Mouse (Mus musculus): ENCODE data around the gene Olfr373. TPM values are rescaled to one million over a fixed set of nuclear protein-coding genes. Genes with fewer than 3 reads are reported as not detected.

The Olfr373 gene
- polyA plus RNA-seq, 1 experiment from 2014 or later, result not detected

DNA sequence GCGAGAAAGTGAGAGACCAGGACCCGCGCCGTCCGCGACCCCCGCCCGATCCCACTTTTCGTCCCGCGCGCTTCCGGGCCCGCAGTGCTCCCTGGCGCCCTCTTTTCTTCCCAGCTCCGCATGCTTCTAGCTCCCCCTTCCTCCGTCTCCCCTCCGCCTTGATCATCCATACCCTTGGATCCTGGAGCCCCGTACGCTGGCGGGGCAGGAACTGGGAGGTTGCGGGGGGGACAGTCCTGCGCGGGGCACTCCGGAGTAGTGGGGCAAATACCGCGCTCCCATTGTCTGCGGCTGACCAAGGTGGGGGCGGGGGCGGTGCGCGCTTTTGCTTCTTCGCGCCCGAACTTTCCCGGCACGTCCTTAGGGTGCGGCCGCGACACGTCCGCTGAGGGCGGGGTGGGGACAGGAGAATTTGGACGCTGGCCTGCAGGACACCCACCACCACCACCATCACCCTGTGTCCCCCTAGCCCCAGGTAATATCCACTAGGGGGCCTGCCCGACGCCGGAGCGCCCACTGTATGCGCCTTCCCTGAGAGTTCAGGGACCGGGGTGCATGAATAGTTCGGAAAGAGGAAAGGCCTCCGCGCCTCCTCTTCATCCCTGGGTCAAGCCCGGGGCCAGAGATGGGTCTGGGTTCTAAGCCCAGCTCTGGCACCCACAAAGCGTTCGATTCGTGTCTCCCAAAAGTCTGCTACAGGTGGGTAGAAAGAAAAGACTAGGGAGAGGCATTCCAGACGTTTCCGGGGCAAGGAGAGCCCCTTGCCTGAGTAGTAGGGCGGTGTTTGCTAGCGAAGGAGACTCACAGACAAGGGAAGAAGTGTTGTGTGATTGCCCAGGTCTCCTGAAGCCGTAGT, 52.7 kb downstream of the Olfr373 start:
- H3K36me3 ChIP-seq (replicated peaks), result peaks cover 13% of the 10 kb centered on the region; the same call in 1 of the 2 replicates
- H3K9ac ChIP-seq, result peak overlapping the region; percentile 78
- H3K9me3 ChIP-seq, result no peaks in the 10 kb centered on the region
- ATAC-seq (replicated peaks), result peak; percentile 77
- H3K27ac ChIP-seq, result peak overlapping the region; percentile 81
- under 1% methylated on average over 60 of the region's 62 CpGs for WGBS
- H3K4me2 ChIP-seq, result peak overlapping the region; percentile 65
- peak overlapping the region; percentile 65 for H3K4me3 ChIP-seq
- no peaks in the 10 kb centered on the region for H3K27me3 ChIP-seq (replicated peaks)
- peaks cover 17% of the 10 kb centered on the region for H3K4me1 ChIP-seq

DNA sequence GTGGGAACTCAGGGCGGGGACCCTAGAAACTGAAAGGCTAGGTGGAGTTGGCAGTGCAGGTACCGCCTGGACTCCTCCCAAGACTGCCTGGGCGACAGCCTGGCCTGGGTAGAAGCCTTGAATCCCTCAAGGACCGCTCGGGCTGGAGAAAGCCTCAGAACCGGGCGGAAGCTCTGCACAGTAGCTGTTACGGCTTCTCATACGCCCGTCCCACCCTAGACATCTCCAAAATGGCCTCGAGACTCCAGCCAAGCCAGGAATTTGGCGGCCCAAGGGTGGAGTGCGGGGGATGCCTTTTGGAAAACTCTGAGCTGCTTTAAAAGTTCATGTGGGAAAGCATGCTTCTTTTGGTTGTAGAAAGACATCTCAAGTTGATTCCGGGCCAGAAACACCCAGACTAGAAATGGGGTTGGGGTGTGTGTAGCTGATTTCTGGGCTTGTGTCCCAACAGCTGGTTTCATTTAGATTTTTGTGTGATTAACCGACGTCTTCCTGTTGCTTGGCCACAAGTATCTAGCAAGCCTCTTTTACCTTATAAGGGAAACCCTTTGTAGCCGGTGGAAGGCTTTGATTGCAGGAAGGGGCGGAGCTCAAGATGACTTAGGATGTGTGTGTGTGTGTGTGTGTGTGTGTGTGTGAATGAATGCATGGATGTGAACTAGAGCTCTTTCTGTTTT, 53.5 kb downstream of the Olfr373 start:
- Histone ChIP-seq H3K27me3 (replicated peaks) (no peaks in the 10 kb centered on the region), H3K27ac (peak overlapping the region; percentile 81), H3K9me3 (no peaks in the 10 kb centered on the region), H3K4me3 (peak overlapping the region; percentile 65), H3K9ac (peak overlapping the region; percentile 78), H3K36me3 (replicated peaks) (peaks cover 16% of the 10 kb centered on the region; the same call in 1 of the 2 replicates), H3K4me2 (peak overlapping the region; percentile 65), H3K4me1 (peaks cover 17% of the 10 kb centered on the region)
- ATAC-seq (replicated peaks), result peak; percentile 24
- under 1% methylated on average over 18 of the region's 18 CpGs for WGBS

DNA sequence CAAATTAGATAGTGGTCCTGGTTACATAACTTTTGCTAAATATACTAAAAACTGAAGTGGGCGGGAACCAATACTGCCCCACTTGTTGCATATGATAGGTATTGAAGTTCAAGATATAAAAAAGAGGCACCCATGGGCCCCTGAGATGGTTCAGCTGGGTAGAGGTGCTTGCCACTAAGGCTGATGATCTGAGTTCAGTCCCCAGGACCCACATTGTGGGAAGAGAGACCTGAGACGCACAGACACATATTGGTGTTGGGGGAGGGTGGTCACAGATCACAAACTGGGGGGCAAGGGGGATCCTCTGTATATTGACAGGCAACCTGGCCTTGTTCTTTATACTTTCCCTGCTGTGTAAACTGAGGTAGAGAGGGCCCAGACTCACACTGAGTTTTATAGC, 54.5 kb downstream of the Olfr373 start:
- H3K4me1 ChIP-seq, result peaks cover 17% of the 10 kb centered on the region
- peaks cover 19% of the 10 kb centered on the region for H3K36me3 ChIP-seq (replicated peaks)
- H3K27ac ChIP-seq, result no peak overlapping the region
- H3K4me3 ChIP-seq, result no peak overlapping the region
- ATAC-seq (replicated peaks), result no peak
- 90% methylated on average over 2 of the region's 2 CpGs for WGBS
- no peak overlapping the region for H3K4me2 ChIP-seq
- H3K27me3 ChIP-seq (replicated peaks), result no peaks in the 10 kb centered on the region
- no peaks in the 10 kb centered on the region for H3K9me3 ChIP-seq
- H3K9ac ChIP-seq, result no peak overlapping the region

DNA sequence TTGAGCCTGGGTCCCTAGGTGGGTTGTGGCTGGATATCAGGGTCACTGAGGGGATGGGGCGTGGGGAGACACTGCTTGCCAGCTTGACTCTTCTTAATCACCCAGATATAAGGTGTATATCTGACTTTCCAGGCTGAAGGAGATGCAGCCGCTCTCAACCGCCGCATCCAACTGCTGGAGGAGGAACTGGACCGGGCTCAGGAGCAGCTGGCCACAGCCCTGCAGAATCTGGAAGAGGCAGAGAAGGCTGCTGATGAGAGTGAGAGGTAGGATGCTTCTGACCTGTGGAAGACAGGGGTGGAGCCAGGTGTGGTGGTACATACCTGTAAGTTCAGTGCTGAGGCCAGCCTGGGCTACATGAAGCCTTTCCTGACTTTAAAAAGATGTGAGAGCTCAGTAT, 55.5 kb downstream of the Olfr373 start:
- ATAC-seq (replicated peaks), result no peak
- no peak overlapping the region for H3K4me3 ChIP-seq
- H3K27me3 ChIP-seq (replicated peaks), result no peaks in the 10 kb centered on the region
- H3K9me3 ChIP-seq, result no peaks in the 10 kb centered on the region
- H3K4me1 ChIP-seq, result peaks cover 17% of the 10 kb centered on the region
- peaks cover 24% of the 10 kb centered on the region for H3K36me3 ChIP-seq (replicated peaks)
- H3K27ac ChIP-seq, result no peak overlapping the region
- 98% methylated on average over 5 of the region's 5 CpGs for WGBS
- no peak overlapping the region for H3K4me2 ChIP-seq
- H3K9ac ChIP-seq, result no peak overlapping the region

DNA sequence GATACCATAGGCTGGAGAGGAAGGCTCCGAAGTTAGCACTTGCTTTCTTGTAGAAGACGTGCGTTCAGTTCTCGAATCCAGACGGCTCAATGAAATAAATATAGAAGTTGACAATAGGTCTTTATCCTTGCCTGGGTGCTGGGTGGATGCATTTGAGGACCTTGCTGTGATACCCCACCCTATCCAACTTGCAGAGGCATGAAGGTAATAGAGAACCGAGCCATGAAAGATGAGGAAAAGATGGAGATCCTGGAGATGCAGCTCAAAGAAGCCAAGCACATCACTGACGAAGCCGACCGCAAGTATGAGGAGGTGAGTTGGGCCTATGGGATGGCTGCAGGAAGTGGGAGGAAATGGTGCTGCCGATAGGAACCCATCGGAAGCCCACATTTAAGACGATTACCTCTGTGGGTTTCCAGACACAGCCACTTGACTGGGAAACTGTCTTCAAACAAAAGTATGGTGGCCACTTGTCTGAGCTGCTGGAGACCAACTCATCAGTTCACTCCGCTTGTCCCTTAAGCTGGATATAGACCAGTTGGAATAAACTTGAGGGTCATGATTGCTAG, 60.4 kb downstream of the Olfr373 start:
- 93% methylated on average over 13 of the region's 13 CpGs for WGBS
- no peak for ATAC-seq (replicated peaks)
- Histone ChIP-seq H3K9me3 (no peaks in the 10 kb centered on the region), H3K4me3 (no peak overlapping the region), H3K36me3 (replicated peaks) (peaks cover 47% of the 10 kb centered on the region), H3K4me2 (no peak overlapping the region), H3K9ac (no peak overlapping the region), H3K27me3 (replicated peaks) (no peaks in the 10 kb centered on the region), H3K4me1 (no peaks in the 10 kb centered on the region), H3K27ac (no peak overlapping the region)

DNA sequence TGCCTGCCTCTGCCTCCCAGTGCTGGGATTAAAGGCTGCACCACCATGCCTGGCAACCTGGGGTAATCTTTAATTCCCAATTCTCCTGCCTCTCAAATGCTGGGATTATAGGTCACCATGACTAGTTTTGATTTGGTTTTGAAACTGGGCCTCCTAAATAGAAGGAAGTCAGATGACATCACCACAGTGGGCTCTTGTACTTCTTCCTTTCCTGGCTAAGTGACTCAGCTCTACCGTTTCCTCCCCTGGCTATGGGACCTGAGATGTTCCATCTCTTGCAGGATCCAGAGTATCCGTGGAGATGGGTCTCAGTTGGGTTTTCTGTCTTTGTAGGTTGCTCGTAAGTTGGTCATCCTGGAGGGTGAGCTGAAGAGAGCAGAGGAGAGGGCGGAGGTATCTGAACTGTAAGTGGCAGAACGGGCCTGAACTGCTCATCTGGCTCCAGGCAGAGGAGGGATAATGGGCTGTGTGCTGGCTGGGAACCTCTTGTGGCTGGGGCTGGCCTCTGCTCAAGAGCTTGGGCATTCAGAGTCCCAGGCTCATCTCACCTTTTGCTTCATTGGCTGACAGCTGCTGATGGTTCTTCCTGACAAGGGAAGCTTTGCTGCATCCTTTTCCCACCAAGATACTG, 61.5 kb downstream of the Olfr373 start:
- H3K4me3 ChIP-seq, result no peak overlapping the region

DNA sequence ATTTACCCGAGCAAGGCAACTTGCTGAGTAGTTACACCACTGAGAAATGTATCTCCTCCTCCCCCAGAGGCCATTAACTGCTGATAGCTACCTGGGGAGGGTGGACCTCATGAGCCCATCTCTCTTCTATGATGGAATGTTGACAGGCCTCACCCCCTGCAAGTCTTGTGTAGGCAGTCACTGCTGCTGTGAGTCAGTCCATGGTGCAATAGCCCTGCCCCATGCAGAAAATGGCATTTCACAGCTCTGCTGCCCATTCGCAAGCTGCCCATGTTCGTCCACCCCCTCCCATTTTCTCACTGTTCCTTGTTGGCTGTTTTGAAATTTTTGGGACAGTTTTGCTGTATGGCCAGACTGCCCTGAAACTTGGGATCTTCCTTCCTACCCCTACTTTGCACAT, 62.5 kb downstream of the Olfr373 start:
- H3K9me3 ChIP-seq, result no peaks in the 10 kb centered on the region
- H3K27me3 ChIP-seq (replicated peaks), result no peaks in the 10 kb centered on the region
- no peak for ATAC-seq (replicated peaks)
- H3K4me3 ChIP-seq, result no peak overlapping the region
- H3K4me2 ChIP-seq, result no peak overlapping the region
- peaks cover 35% of the 10 kb centered on the region for H3K36me3 ChIP-seq (replicated peaks)
- H3K27ac ChIP-seq, result no peak overlapping the region
- H3K4me1 ChIP-seq, result no peaks in the 10 kb centered on the region
- WGBS, result 88% methylated on average over 3 of the region's 3 CpGs
- H3K9ac ChIP-seq, result no peak overlapping the region

More for the DNA sequence above, 61.5 kb downstream of the Olfr373 start:
- Histone ChIP-seq H3K9ac (no peak overlapping the region), H3K36me3 (replicated peaks) (peaks cover 43% of the 10 kb centered on the region), H3K27ac (no peak overlapping the region), H3K27me3 (replicated peaks) (no peaks in the 10 kb centered on the region), H3K4me1 (no peaks in the 10 kb centered on the region), H3K4me2 (no peak overlapping the region), H3K9me3 (no peaks in the 10 kb centered on the region)
- 93% methylated on average over 5 of the region's 5 CpGs for WGBS
- ATAC-seq (replicated peaks), result no peak

DNA sequence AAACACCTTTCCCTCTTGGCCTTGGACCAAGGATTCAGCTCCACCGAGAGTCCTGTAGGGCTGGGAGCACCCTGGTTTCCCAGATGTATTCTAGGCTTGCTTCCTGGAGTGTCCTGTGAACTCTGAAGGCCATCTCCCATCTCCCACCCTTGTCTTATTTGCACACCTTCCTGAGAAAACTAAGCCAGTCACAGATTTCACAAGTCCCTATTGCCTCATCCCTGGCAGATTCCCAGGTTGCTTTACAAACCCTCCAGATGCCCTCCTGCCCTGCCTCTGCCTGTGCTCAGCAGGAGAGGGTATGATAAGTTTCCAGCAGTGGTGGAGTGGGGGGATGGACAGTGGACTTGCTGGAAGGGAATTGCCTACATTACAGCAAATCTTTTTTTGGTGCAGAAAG, 63.1 kb downstream of the Olfr373 start:
- Histone ChIP-seq H3K4me2 (no peak overlapping the region), H3K36me3 (replicated peaks) (peaks cover 34% of the 10 kb centered on the region), H3K9me3 (no peaks in the 10 kb centered on the region), H3K27me3 (replicated peaks) (no peaks in the 10 kb centered on the region), H3K9ac (no peak overlapping the region), H3K4me3 (no peak overlapping the region), H3K27ac (no peak overlapping the region), H3K4me1 (no peaks in the 10 kb centered on the region)
- no peak for ATAC-seq (replicated peaks)
- WGBS, result 90% methylated on average over 1 of the region's 1 CpGs

DNA sequence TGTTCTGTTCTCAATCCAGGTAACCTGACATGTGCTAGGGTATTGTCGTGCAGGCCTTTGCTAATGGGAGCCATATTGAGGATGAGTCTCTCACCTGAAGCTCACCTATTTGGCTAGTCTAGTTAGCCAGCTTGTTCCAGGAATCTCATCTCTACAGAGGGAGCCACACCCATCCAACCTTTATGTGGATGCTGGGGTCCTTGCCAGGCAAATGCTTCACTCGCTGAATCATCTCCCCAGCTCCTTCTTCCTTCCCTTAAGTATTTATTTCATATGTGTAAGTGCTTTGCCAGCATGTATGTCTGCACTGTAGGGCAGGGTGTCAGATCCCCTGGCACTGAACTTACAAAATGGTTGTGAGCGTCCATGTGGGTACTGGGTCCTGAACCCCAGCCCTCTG, 63.6 kb downstream of the Olfr373 start:
- no peak for ATAC-seq (replicated peaks)
- Histone ChIP-seq H3K27me3 (replicated peaks) (no peaks in the 10 kb centered on the region), H3K4me3 (no peak overlapping the region), H3K9me3 (no peaks in the 10 kb centered on the region), H3K4me1 (no peaks in the 10 kb centered on the region), H3K36me3 (replicated peaks) (peaks cover 34% of the 10 kb centered on the region), H3K9ac (no peak overlapping the region), H3K4me2 (no peak overlapping the region), H3K27ac (no peak overlapping the region)
- WGBS, result 90% methylated on average over 3 of the region's 3 CpGs

DNA sequence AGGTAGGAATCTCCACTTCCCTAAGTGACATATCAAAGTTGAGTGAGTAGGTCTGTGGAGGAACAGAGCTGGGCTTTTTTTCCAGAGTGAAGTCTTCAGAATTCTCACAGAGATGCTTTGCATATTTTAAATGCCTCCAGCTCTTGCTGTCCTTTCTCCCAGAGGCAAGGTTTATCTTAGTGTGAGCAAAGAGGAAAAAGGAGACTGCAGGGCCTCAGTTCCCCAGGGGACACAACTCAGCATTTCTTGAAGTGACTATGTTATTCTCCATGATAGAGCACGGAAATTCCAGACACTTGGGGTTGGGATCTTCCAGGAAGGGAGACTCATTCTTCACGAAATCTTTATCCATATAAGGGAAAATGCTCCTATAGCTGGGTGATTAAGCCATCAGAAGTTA, 64.3 kb downstream of the Olfr373 start:
- ATAC-seq (replicated peaks), result no peak
- H3K9ac ChIP-seq, result no peak overlapping the region
- no peaks in the 10 kb centered on the region for H3K4me1 ChIP-seq
- peaks cover 38% of the 10 kb centered on the region for H3K36me3 ChIP-seq (replicated peaks)
- no peaks in the 10 kb centered on the region for H3K27me3 ChIP-seq (replicated peaks)
- no peak overlapping the region for H3K4me3 ChIP-seq
- no peaks in the 10 kb centered on the region for H3K9me3 ChIP-seq
- WGBS, result 82% methylated on average over 2 of the region's 2 CpGs
- H3K27ac ChIP-seq, result no peak overlapping the region
- H3K4me2 ChIP-seq, result no peak overlapping the region

DNA sequence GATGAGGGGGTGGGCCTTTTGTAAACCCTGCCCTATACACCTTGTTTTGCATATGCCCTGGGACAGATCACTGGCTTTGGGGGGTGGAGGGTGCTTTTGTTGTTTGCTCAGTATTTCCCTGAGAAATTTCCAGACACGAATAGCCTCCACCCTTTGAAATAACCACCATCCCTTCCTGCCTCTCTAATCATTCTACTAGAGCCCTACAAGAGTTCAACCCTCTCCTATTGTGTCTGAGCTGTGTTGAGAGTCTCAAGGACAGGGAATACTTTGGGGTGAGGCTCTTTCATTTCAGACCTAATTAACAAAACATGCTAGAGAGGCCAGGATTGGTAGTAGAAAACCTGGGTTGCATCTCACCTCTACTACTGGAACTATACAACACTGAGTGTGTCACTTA, 66.1 kb downstream of the Olfr373 start:
- Histone ChIP-seq H3K27me3 (replicated peaks) (no peaks in the 10 kb centered on the region), H3K4me3 (no peak overlapping the region), H3K9ac (no peak overlapping the region), H3K9me3 (no peaks in the 10 kb centered on the region), H3K36me3 (replicated peaks) (peaks cover 31% of the 10 kb centered on the region), H3K27ac (no peak overlapping the region), H3K4me2 (no peak overlapping the region), H3K4me1 (no peaks in the 10 kb centered on the region)
- WGBS, result 90% methylated on average over 1 of the region's 1 CpGs
- ATAC-seq (replicated peaks), result no peak

DNA sequence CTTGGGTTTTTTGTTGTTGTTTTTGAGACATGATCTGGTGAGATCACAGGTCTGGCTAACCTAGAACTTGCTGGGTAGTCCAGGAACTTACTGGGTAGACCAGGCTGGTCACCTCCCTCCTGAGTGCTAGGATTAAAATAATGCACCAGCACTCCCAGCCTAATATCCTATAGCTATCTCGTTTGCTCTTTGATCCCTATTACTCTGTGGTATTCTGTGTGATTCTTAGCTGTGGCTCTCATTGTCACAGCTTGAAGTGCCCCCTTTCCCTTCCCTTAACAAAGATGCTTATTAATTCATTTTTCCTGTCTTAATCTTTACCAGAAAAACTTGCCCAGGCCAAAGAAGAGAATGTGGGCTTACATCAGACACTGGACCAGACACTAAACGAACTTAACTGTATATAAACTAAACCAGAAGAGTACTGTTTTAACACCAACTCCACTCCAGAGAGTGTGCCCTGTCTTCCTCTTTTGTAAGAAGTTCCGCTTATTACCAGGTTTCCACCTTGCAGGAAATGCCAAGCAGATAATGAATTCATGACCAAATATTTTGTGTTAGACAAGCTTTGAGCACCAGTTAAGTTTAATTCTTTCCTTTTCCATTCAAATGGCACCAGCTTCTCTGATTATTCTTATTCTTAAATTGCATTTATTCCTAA, 68.6 kb downstream of the Olfr373 start:
- WGBS, result 91% methylated on average over 3 of the region's 3 CpGs
- ATAC-seq (replicated peaks), result no peak
- H3K36me3 ChIP-seq (replicated peaks), result peaks cover 19% of the 10 kb centered on the region
- H3K27ac ChIP-seq, result no peak overlapping the region
- no peaks in the 10 kb centered on the region for H3K9me3 ChIP-seq
- no peak overlapping the region for H3K4me2 ChIP-seq
- H3K4me1 ChIP-seq, result no peaks in the 10 kb centered on the region
- H3K9ac ChIP-seq, result no peak overlapping the region
- H3K27me3 ChIP-seq (replicated peaks), result no peaks in the 10 kb centered on the region
- H3K4me3 ChIP-seq, result no peak overlapping the region
